Mouse (Mus musculus): ENCODE data around the gene Zfp952. TPM values are rescaled to one million over a fixed set of nuclear protein-coding genes. Genes with fewer than 3 reads are reported as not detected.

The Zfp952 gene
- total and polyA plus RNA-seq, 3 experiments, result 4.2 to 5.7 (median 5.5) TPM

DNA sequence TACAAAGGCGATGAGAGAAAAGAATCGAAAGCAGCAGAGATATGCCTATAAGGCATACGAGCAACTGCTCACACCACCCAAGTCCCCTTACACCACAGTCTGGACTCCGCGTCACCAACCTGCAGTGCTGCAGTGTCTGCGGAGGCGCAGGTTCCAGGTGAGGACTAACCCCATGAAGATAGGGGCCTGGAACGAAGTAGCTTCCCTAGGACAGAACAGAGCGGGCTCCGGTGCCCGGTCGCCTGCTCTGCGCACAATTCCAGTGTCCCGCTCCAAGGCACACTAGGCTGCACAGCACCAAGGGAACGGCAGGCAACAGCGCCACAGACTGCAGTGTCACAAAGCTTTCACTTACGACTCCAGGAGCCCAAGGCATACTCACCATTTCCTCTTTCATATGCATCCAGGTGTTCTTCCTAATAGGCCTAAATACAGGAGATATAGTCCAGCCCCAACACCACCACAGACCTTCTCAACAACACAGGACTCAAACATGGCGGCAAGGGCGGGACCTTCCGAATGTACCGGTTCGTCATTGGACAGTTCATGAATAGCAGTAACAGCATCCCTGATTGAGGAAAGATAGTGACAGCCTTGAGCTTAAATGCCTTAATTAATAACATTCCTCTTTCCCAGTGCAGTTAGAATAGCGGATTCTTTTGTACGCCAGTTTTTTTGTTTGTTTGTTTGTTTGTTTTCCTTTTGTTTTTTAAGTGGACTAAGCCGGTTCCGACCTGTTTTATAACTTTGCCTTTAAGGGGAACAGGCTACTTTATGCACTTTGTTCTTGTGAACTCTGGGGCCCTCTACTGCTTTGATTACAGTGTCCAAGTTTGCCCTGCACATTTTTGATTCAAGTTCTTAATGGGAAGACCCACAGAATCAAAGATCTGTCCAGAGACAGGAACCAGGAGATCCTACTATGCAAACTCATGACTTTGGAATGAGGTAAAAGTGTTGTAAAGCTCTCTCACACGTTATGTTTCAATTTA, 40.3 kb downstream of the Zfp952 start, which contains the start of gene Zfp763 (continued):
- TF ChIP-seq USF1 (IDR thresholded peaks at IDR 0.05; ENCODE audit: low read depth, low read length) (no peak), GABPA (IDR thresholded peaks at IDR 0.05; ENCODE audit: insufficient replicate concordance, low read depth, low read length) (no peak), CTCF (conservative IDR thresholded peaks at IDR 0.05 in 1 of 2, IDR thresholded peaks at IDR 0.05 in 1 of 2; ENCODE audit: low read depth in 2 of 2, low read length in 2 of 2) (peak in 1 of 2 experiments; percentile 42; a peak in 2 of 4 replicates), RAD21 (IDR thresholded peaks at IDR 0.05; ENCODE audit: low read depth, low read length) (peak; percentile 26), SMC3 (IDR thresholded peaks at IDR 0.05; ENCODE audit: low read depth, low read length) (no peak), CHD2 (IDR thresholded peaks at IDR 0.05; ENCODE audit: low read length) (no peak), RCOR1 (conservative IDR thresholded peaks at IDR 0.05; ENCODE audit: low read depth, low read length) (no peak), TCF12 (IDR thresholded peaks at IDR 0.05; ENCODE audit: low read depth, low read length) (no peak), MAZ (IDR thresholded peaks at IDR 0.05; ENCODE audit: low read depth, low read length) (no peak), ETS1 (conservative IDR thresholded peaks at IDR 0.05; ENCODE audit: low read depth, low read length) (no peak), BHLHE40 (IDR thresholded peaks at IDR 0.05; ENCODE audit: low read depth, low read length) (no peak), ELF1 (IDR thresholded peaks at IDR 0.05; ENCODE audit: low read depth, low read length) (peak; percentile 12; the same call in 1 of the 2 replicates), E2F4 (IDR thresholded peaks at IDR 0.05; ENCODE audit: insufficient replicate concordance, low read depth, low read length) (peak; percentile 72; the same call in 1 of the 2 replicates), POLR2AphosphoS2 (IDR thresholded peaks at IDR 0.05; ENCODE audit: low read depth, low read length) (no peak), JUN (IDR thresholded peaks at IDR 0.05; ENCODE audit: insufficient read depth, low read depth, low read length) (no peak), JUND (conservative IDR thresholded peaks at IDR 0.05; ENCODE audit: low read depth, low read length) (no peak), MXI1 (IDR thresholded peaks at IDR 0.05; ENCODE audit: low read depth, low read length) (no peak), POLR2A (IDR thresholded peaks at IDR 0.05; ENCODE audit: low read depth, low read length) (peak; percentile 60), MEF2A (IDR thresholded peaks at IDR 0.05; ENCODE audit: borderline replicate concordance, low read depth, low read length) (no peak), KAT2A (IDR thresholded peaks at IDR 0.05; ENCODE audit: insufficient replicate concordance, low read length) (no peak), TBP (conservative IDR thresholded peaks at IDR 0.05; ENCODE audit: low read depth, low read length) (peak; percentile 57), NELFE (IDR thresholded peaks at IDR 0.05; ENCODE audit: low read depth, low read length) (peak; percentile 45), SIN3A (IDR thresholded peaks at IDR 0.05; ENCODE audit: low read length) (peak; percentile 37; the same call in 1 of the 2 replicates)

Other genes starting within 250 kb of the Zfp952 start
- 9.8 and 11.3 TPM in 2 replicates for gene Zfp871, start 204.8 kb upstream of the Zfp952 start, total RNA-seq (2012; rRNA removed)
- 9.0 and 9.3 TPM in 2 replicates for gene Zfp871, start 204.8 kb upstream of the Zfp952 start, total RNA-seq (2014; rRNA removed)
- gene Zfp871, start 204.8 kb upstream of the Zfp952 start, polyA plus RNA-seq (2012; ENCODE audit: insufficient read length, low read depth), result 10.6 and 13.4 TPM in 2 replicates
- gene Zfp811, start 183.2 kb upstream of the Zfp952 start, total RNA-seq (2012; rRNA removed), result 1.1 and 1.7 TPM in 2 replicates
- gene Zfp811, start 183.2 kb upstream of the Zfp952 start, total RNA-seq (2014; rRNA removed), result 5.0 and 6.6 TPM in 2 replicates
- 3.4 and 4.1 TPM in 2 replicates for gene Zfp811, start 183.2 kb upstream of the Zfp952 start, polyA plus RNA-seq (2012; ENCODE audit: insufficient read length, low read depth)
- gene Zfp799, start 162.9 kb upstream of the Zfp952 start, total RNA-seq (2012; rRNA removed), result 4.7 and 6.2 TPM in 2 replicates
- gene Zfp799, start 162.9 kb upstream of the Zfp952 start, total RNA-seq (2014; rRNA removed), result 6.5 and 9.0 TPM in 2 replicates
- gene Zfp799, start 162.9 kb upstream of the Zfp952 start, polyA plus RNA-seq (2012; ENCODE audit: insufficient read length, low read depth), result 9.4 and 9.5 TPM in 2 replicates
- gene Zfp870, start 101.5 kb upstream of the Zfp952 start, total RNA-seq (2012; rRNA removed), result 3.4 and 3.5 TPM in 2 replicates
- gene Zfp870, start 101.5 kb upstream of the Zfp952 start, total RNA-seq (2014; rRNA removed), result 5.8 and 6.4 TPM in 2 replicates
- 8.6 and 10.4 TPM in 2 replicates for gene Zfp870, start 101.5 kb upstream of the Zfp952 start, polyA plus RNA-seq (2012; ENCODE audit: insufficient read length, low read depth)
- gene Cyp4f14, start 75.8 kb upstream of the Zfp952 start, total RNA-seq (2012; rRNA removed), result not detected in 2 replicates
- gene Cyp4f14, start 75.8 kb upstream of the Zfp952 start, total RNA-seq (2014; rRNA removed), result not detected in 2 replicates
- not detected in 2 replicates for gene Cyp4f14, start 75.8 kb upstream of the Zfp952 start, polyA plus RNA-seq (2012; ENCODE audit: insufficient read length, low read depth)
- 13.1 and 18.6 TPM in 2 replicates for gene Cyp4f13, start 45.7 kb upstream of the Zfp952 start, total RNA-seq (2012; rRNA removed)
- gene Cyp4f13, start 45.7 kb upstream of the Zfp952 start, total RNA-seq (2014; rRNA removed), result 9.7 and 11.9 TPM in 2 replicates
- gene Cyp4f13, start 45.7 kb upstream of the Zfp952 start, polyA plus RNA-seq (2012; ENCODE audit: insufficient read length, low read depth), result 12.2 and 18.5 TPM in 2 replicates
- gene Zfp472, start 27.3 kb upstream of the Zfp952 start, total RNA-seq (2012; rRNA removed), result 9.7 and 12.9 TPM in 2 replicates
- gene Zfp472, start 27.3 kb upstream of the Zfp952 start, total RNA-seq (2014; rRNA removed), result 27.8 and 31.5 TPM in 2 replicates
- 12.4 and 13.6 TPM in 2 replicates for gene Zfp472, start 27.3 kb upstream of the Zfp952 start, polyA plus RNA-seq (2012; ENCODE audit: insufficient read length, low read depth)
- 3.1 and 3.2 TPM in 2 replicates for gene Zfp763, start 40.3 kb downstream of the Zfp952 start, total RNA-seq (2012; rRNA removed)
- 5.7 and 6.0 TPM in 2 replicates for gene Zfp763, start 40.3 kb downstream of the Zfp952 start, total RNA-seq (2014; rRNA removed)
- gene Zfp763, start 40.3 kb downstream of the Zfp952 start, polyA plus RNA-seq (2012; ENCODE audit: insufficient read length, low read depth), result 2.9 and 3.7 TPM in 2 replicates
- gene 4921501E09Rik, start 74.9 kb downstream of the Zfp952 start, total RNA-seq (2012; rRNA removed), result not detected in 2 replicates
- not detected in 2 replicates for gene 4921501E09Rik, start 74.9 kb downstream of the Zfp952 start, total RNA-seq (2014; rRNA removed)
- not detected in 2 replicates for gene 4921501E09Rik, start 74.9 kb downstream of the Zfp952 start, polyA plus RNA-seq (2012; ENCODE audit: insufficient read length, low read depth)
- 3.5 and 4.1 TPM in 2 replicates for gene Zfp563, start 96.2 kb downstream of the Zfp952 start, total RNA-seq (2012; rRNA removed)
- 4.1 and 4.5 TPM in 2 replicates for gene Zfp563, start 96.2 kb downstream of the Zfp952 start, total RNA-seq (2014; rRNA removed)
- 1.9 and 3.7 TPM in 2 replicates for gene Zfp563, start 96.2 kb downstream of the Zfp952 start, polyA plus RNA-seq (2012; ENCODE audit: insufficient read length, low read depth)
- not detected in 2 replicates for gene Morc2b, start 146.6 kb downstream of the Zfp952 start, total RNA-seq (2012; rRNA removed)
- not detected in 2 replicates for gene Morc2b, start 146.6 kb downstream of the Zfp952 start, total RNA-seq (2014; rRNA removed)
- gene Morc2b, start 146.6 kb downstream of the Zfp952 start, polyA plus RNA-seq (2012; ENCODE audit: insufficient read length, low read depth), result not detected in 2 replicates
- not detected in 2 replicates for gene Olfr55, start 175.3 kb downstream of the Zfp952 start, total RNA-seq (2012; rRNA removed)
- not detected in 2 replicates for gene Olfr55, start 175.3 kb downstream of the Zfp952 start, total RNA-seq (2014; rRNA removed)
- not detected in 2 replicates for gene Olfr55, start 175.3 kb downstream of the Zfp952 start, polyA plus RNA-seq (2012; ENCODE audit: insufficient read length, low read depth)
- not detected in 2 replicates for gene Olfr239, start 198.2 kb downstream of the Zfp952 start, total RNA-seq (2012; rRNA removed)
- gene Olfr239, start 198.2 kb downstream of the Zfp952 start, total RNA-seq (2014; rRNA removed), result not detected in 2 replicates
- not detected in 2 replicates for gene Olfr239, start 198.2 kb downstream of the Zfp952 start, polyA plus RNA-seq (2012; ENCODE audit: insufficient read length, low read depth)
- gene Olfr1564, start 228.6 kb downstream of the Zfp952 start, total RNA-seq (2012; rRNA removed), result not detected in 2 replicates
- not detected in 2 replicates for gene Olfr1564, start 228.6 kb downstream of the Zfp952 start, total RNA-seq (2014; rRNA removed)
- gene Olfr1564, start 228.6 kb downstream of the Zfp952 start, polyA plus RNA-seq (2012; ENCODE audit: insufficient read length, low read depth), result 0.04 TPM in 1 of 2 replicates, not detected in the other

Measured in CH12.LX (cell line).